Mouse (Mus musculus): Measurements from ENCODE around the gene Synrg. TPM values are rescaled to one million over a fixed set of nuclear protein-coding genes. Genes with fewer than 3 reads are reported as not detected.
A peak's percentile ranks its signal among the peaks of the same experiment; 100 is the strongest.

The Synrg gene
- polyA plus RNA-seq, 1 experiment from 2014 or later, result 21.5 TPM

GRCm38 (mm10) chr11:84042808-84043762 is 78.9 kb downstream of the Synrg start:
- peak; percentile 93 for ATAC-seq (ENCODE audit: low FRiP score)
- peak overlapping the region; percentile 83 for H3K27ac ChIP-seq (ENCODE audit: low read depth, low read length)
- no peaks in the 10 kb centered on the region for H3K36me3 ChIP-seq (ENCODE audit: control insufficient read depth, insufficient read depth, low read length)
- H3K4me3 ChIP-seq (ENCODE audit: low read depth, low read length), result no peak overlapping the region
- DNase-seq (ENCODE audit: low spot score), result peak; percentile 91
- H3K9ac ChIP-seq (ENCODE audit: low read depth, low read length), result no peak overlapping the region
- H3K4me2 ChIP-seq (replicated peaks; ENCODE audit: low read depth, low read length), result 0 out of 2 replicates have a peak overlapping the region, but pooled peaks have one; percentile 9
- H3K9me3 ChIP-seq (ENCODE audit: control insufficient read depth, low read length), result no peaks in the 10 kb centered on the region
- H3K4me1 ChIP-seq (replicated peaks; ENCODE audit: control insufficient read depth, insufficient read depth, low read length), result peaks cover 7% of the 10 kb centered on the region
- H3K27me3 ChIP-seq (ENCODE audit: control insufficient read depth, insufficient read depth, low read length), result no peaks in the 10 kb centered on the region
- 29% methylated on average over 14 of the region's 14 CpGs for WGBS

- WGBS, result 44% methylated on average over 1 of the region's 1 CpGs
These were observed 80.8 kb downstream of the Synrg start for GRCm38 (mm10) chr11:84044988-84045387.

GRCm38 (mm10) chr11:84047270-84047669 is 83.0 kb downstream of the Synrg start:
- H3K9ac ChIP-seq (ENCODE audit: low read depth, low read length), result no peak overlapping the region
- DNase-seq (ENCODE audit: low spot score), result no peak
- H3K4me3 ChIP-seq (ENCODE audit: low read depth, low read length), result no peak overlapping the region
- peaks cover 7% of the 10 kb centered on the region for H3K4me1 ChIP-seq (replicated peaks; ENCODE audit: control insufficient read depth, insufficient read depth, low read length)
- H3K27me3 ChIP-seq (ENCODE audit: control insufficient read depth, insufficient read depth, low read length), result no peaks in the 10 kb centered on the region
- no peaks in the 10 kb centered on the region for H3K9me3 ChIP-seq (ENCODE audit: control insufficient read depth, low read length)
- H3K27ac ChIP-seq (ENCODE audit: low read depth, low read length), result no peak overlapping the region
- 74% methylated on average over 4 of the region's 4 CpGs for WGBS
- ATAC-seq (ENCODE audit: low FRiP score), result no peak
- no peak overlapping the region for H3K4me2 ChIP-seq (replicated peaks; ENCODE audit: low read depth, low read length)
- no peaks in the 10 kb centered on the region for H3K36me3 ChIP-seq (ENCODE audit: control insufficient read depth, insufficient read depth, low read length)

More at GRCm38 (mm10) chr11:84044988-84045387, 80.8 kb downstream of the Synrg start:
- Histone ChIP-seq H3K27me3 (ENCODE audit: control insufficient read depth, insufficient read depth, low read length) (no peaks in the 10 kb centered on the region), H3K36me3 (ENCODE audit: control insufficient read depth, insufficient read depth, low read length) (no peaks in the 10 kb centered on the region), H3K4me1 (replicated peaks; ENCODE audit: control insufficient read depth, insufficient read depth, low read length) (peaks cover 7% of the 10 kb centered on the region), H3K9ac (ENCODE audit: low read depth, low read length) (no peak overlapping the region), H3K4me2 (replicated peaks; ENCODE audit: low read depth, low read length) (no peak overlapping the region), H3K9me3 (ENCODE audit: control insufficient read depth, low read length) (no peaks in the 10 kb centered on the region), H3K27ac (ENCODE audit: low read depth, low read length) (no peak overlapping the region), H3K4me3 (ENCODE audit: low read depth, low read length) (no peak overlapping the region)
- DNase-seq (ENCODE audit: low spot score) (no peak), ATAC-seq (ENCODE audit: low FRiP score) (no peak)

- Histone ChIP-seq H3K4me2 (replicated peaks; ENCODE audit: low read depth, low read length) (no peak overlapping the region), H3K4me3 (ENCODE audit: low read depth, low read length) (no peak overlapping the region), H3K36me3 (ENCODE audit: control insufficient read depth, insufficient read depth, low read length) (no peaks in the 10 kb centered on the region), H3K27ac (ENCODE audit: low read depth, low read length) (no peak overlapping the region), H3K27me3 (ENCODE audit: control insufficient read depth, insufficient read depth, low read length) (no peaks in the 10 kb centered on the region), H3K9ac (ENCODE audit: low read depth, low read length) (no peak overlapping the region), H3K4me1 (replicated peaks; ENCODE audit: control insufficient read depth, insufficient read depth, low read length) (peaks cover 2% of the 10 kb centered on the region), H3K9me3 (ENCODE audit: control insufficient read depth, low read length) (no peaks in the 10 kb centered on the region)
- ATAC-seq (ENCODE audit: low FRiP score) (no peak), DNase-seq (ENCODE audit: low spot score) (no peak)
- 74% methylated on average over 10 of the region's 10 CpGs for WGBS
These were observed 84.2 kb downstream of the Synrg start for GRCm38 (mm10) chr11:84048411-84048810.

GRCm38 (mm10) chr11:84053055-84053454 is 88.8 kb downstream of the Synrg start:
- ATAC-seq (ENCODE audit: low FRiP score) (no peak), DNase-seq (ENCODE audit: low spot score) (no peak)
- Histone ChIP-seq H3K9me3 (ENCODE audit: control insufficient read depth, low read length) (no peaks in the 10 kb centered on the region), H3K27ac (ENCODE audit: low read depth, low read length) (no peak overlapping the region), H3K4me2 (replicated peaks; ENCODE audit: low read depth, low read length) (no peak overlapping the region), H3K36me3 (ENCODE audit: control insufficient read depth, insufficient read depth, low read length) (no peaks in the 10 kb centered on the region), H3K27me3 (ENCODE audit: control insufficient read depth, insufficient read depth, low read length) (no peaks in the 10 kb centered on the region), H3K9ac (ENCODE audit: low read depth, low read length) (no peak overlapping the region), H3K4me3 (ENCODE audit: low read depth, low read length) (no peak overlapping the region), H3K4me1 (replicated peaks; ENCODE audit: control insufficient read depth, insufficient read depth, low read length) (no peaks in the 10 kb centered on the region)
- WGBS, result 91% methylated on average over 7 of the region's 7 CpGs

- Histone ChIP-seq H3K27ac (ENCODE audit: low read depth, low read length) (no peak overlapping the region), H3K9ac (ENCODE audit: low read depth, low read length) (no peak overlapping the region), H3K4me3 (ENCODE audit: low read depth, low read length) (no peak overlapping the region), H3K27me3 (ENCODE audit: control insufficient read depth, insufficient read depth, low read length) (no peaks in the 10 kb centered on the region), H3K4me1 (replicated peaks; ENCODE audit: control insufficient read depth, insufficient read depth, low read length) (no peaks in the 10 kb centered on the region), H3K4me2 (replicated peaks; ENCODE audit: low read depth, low read length) (no peak overlapping the region), H3K9me3 (ENCODE audit: control insufficient read depth, low read length) (no peaks in the 10 kb centered on the region), H3K36me3 (ENCODE audit: control insufficient read depth, insufficient read depth, low read length) (no peaks in the 10 kb centered on the region)
- ATAC-seq (ENCODE audit: low FRiP score), result no peak
- WGBS, result 64% methylated on average over 10 of the region's 10 CpGs
- DNase-seq (ENCODE audit: low spot score), result no peak
These were observed 89.4 kb downstream of the Synrg start for GRCm38 (mm10) chr11:84053524-84054163.

GRCm38 (mm10) chr11:84057418-84057817 is 93.2 kb downstream of the Synrg start:
- Histone ChIP-seq H3K4me1 (replicated peaks; ENCODE audit: control insufficient read depth, insufficient read depth, low read length) (no peaks in the 10 kb centered on the region), H3K9me3 (ENCODE audit: control insufficient read depth, low read length) (no peaks in the 10 kb centered on the region), H3K4me3 (ENCODE audit: low read depth, low read length) (no peak overlapping the region), H3K36me3 (ENCODE audit: control insufficient read depth, insufficient read depth, low read length) (no peaks in the 10 kb centered on the region), H3K27me3 (ENCODE audit: control insufficient read depth, insufficient read depth, low read length) (no peaks in the 10 kb centered on the region), H3K9ac (ENCODE audit: low read depth, low read length) (no peak overlapping the region), H3K4me2 (replicated peaks; ENCODE audit: low read depth, low read length) (no peak overlapping the region), H3K27ac (ENCODE audit: low read depth, low read length) (no peak overlapping the region)
- DNase-seq (ENCODE audit: low spot score) (no peak), ATAC-seq (ENCODE audit: low FRiP score) (no peak)
- WGBS, result 95% methylated on average over 2 of the region's 2 CpGs

- WGBS, result 98% methylated on average over 2 of the region's 2 CpGs
- no peaks in the 10 kb centered on the region for H3K27me3 ChIP-seq (ENCODE audit: control insufficient read depth, insufficient read depth, low read length)
- ATAC-seq (ENCODE audit: low FRiP score) (no peak), DNase-seq (ENCODE audit: low spot score) (no peak)
- no peak overlapping the region for H3K27ac ChIP-seq (ENCODE audit: low read depth, low read length)
- H3K4me3 ChIP-seq (ENCODE audit: low read depth, low read length), result no peak overlapping the region
- no peak overlapping the region for H3K4me2 ChIP-seq (replicated peaks; ENCODE audit: low read depth, low read length)
- H3K36me3 ChIP-seq (ENCODE audit: control insufficient read depth, insufficient read depth, low read length), result no peaks in the 10 kb centered on the region
- no peaks in the 10 kb centered on the region for H3K9me3 ChIP-seq (ENCODE audit: control insufficient read depth, low read length)
- H3K4me1 ChIP-seq (replicated peaks; ENCODE audit: control insufficient read depth, insufficient read depth, low read length), result no peaks in the 10 kb centered on the region
- H3K9ac ChIP-seq (ENCODE audit: low read depth, low read length), result no peak overlapping the region
These were observed 95.6 kb downstream of the Synrg start for GRCm38 (mm10) chr11:84059784-84060183.

Measured in hindbrain, embryonic 11.5 days (tissue).